Mouse (Mus musculus): ENCODE data around the gene Olfr16. TPM values are rescaled to one million over a fixed set of nuclear protein-coding genes. Genes with fewer than 3 reads are reported as not detected.

The Olfr16 gene
- total RNA-seq (2021): not detected in 2 replicates
- long read RNA-seq, experiment 1: 0 reads
- long read RNA-seq, experiment 2: 0 reads

GRCm38 (mm10) chr1:172950160-172950559 lies at the start of gene Olfr16:
TSS of gene Olfr16 (plus strand) at chr1:172950409.
- DNase-seq: no peak

GRCm38 (mm10) chr1:172903313-172903712 lies 46.9 kb upstream of the Olfr16 start:
- DNase-seq: no peak

- no peak for DNase-seq
Observed at GRCm38 (mm10) chr1:172917115-172917514, 33.1 kb upstream of the Olfr16 start.

- no peak for DNase-seq
Observed at GRCm38 (mm10) chr1:172918450-172918849, 31.8 kb upstream of the Olfr16 start.

- no peak for DNase-seq
Observed at GRCm38 (mm10) chr1:172932197-172932596, 18.0 kb upstream of the Olfr16 start.

GRCm38 (mm10) chr1:172951171-172951720 lies 1.0 kb downstream of the Olfr16 start:
- DNase-seq: no peak

- no peak for DNase-seq
Observed at GRCm38 (mm10) chr1:172955376-172955775, 5.2 kb downstream of the Olfr16 start.

GRCm38 (mm10) chr1:172960452-172960851 lies 10.2 kb downstream of the Olfr16 start:
- DNase-seq: no peak

- no peak for DNase-seq
Observed at GRCm38 (mm10) chr1:172989794-172990634, 39.8 kb downstream of the Olfr16 start.

- no peak for DNase-seq
Observed at GRCm38 (mm10) chr1:172990635-172991009, 40.4 kb downstream of the Olfr16 start.

Other genes with a start within 250 kb of the Olfr16 start
- gene Apcs, start 55.4 kb upstream of the Olfr16 start, total RNA-seq (2021): 1.3 and 17.9 TPM in 2 replicates
- not detected in 2 replicates for gene Olfr1408, start 187.0 kb downstream of the Olfr16 start, total RNA-seq (2021)
- not detected in 2 replicates for gene Olfr1406, start 240.2 kb downstream of the Olfr16 start, total RNA-seq (2021)
- gene Olfr218, start 247.4 kb downstream of the Olfr16 start, total RNA-seq (2021): not detected in 2 replicates

Data from adrenal gland, postnatal 14 days (tissue).